Mouse (Mus musculus): Measurements from ENCODE around the gene Slc24a3. TPM values are rescaled to one million over a fixed set of nuclear protein-coding genes. Genes with fewer than 3 reads are reported as not detected.

Gene Slc24a3
- total and polyA plus RNA-seq, 2 experiments, result 0.09 to 0.33 TPM

- peak overlapping the region; percentile 87; the same call in 1 of the 2 replicates for H3K27ac ChIP-seq (replicated peaks; ENCODE audit: insufficient read depth, low read depth, low read length)
- TF ChIP-seq CTCF (IDR thresholded peaks at IDR 0.05; ENCODE audit: low read depth, low read length), result no peak
- WGBS, result 11% methylated on average over 23 of the region's 23 CpGs
- peak overlapping the region; percentile 77 for H3K4me3 ChIP-seq (ENCODE audit: insufficient read depth, low read depth, low read length)
- H3K79me2 ChIP-seq (ENCODE audit: control insufficient read depth, insufficient read depth, low read length), result 0 out of 2 replicates have a peak, but pooled peaks cover 5% of the 10 kb centered on the region
- H3K4me1 ChIP-seq (ENCODE audit: control insufficient read depth, insufficient read depth, low read length), result peaks cover 14% of the 10 kb centered on the region
- no peak for DNase-seq (ENCODE audit: extremely low read depth, low read depth, low spot score)
- H3K9ac ChIP-seq (ENCODE audit: low read depth, low read length), result peak overlapping the region; percentile 77
- no peaks in the 10 kb centered on the region for H3K36me3 ChIP-seq (ENCODE audit: control insufficient read depth, insufficient read depth, low read length)
- no peaks in the 10 kb centered on the region for H3K27me3 ChIP-seq (ENCODE audit: control insufficient read depth, insufficient read depth, low read length)
Measured at GRCm38 (mm10) chr2:145674496-145675141, 507.1 kb downstream of the Slc24a3 start.

- H3K36me3 ChIP-seq (ENCODE audit: control insufficient read depth, insufficient read depth, low read length), result no peaks in the 10 kb centered on the region
Measured at GRCm38 (mm10) chr2:145675142-145675755, 507.7 kb downstream of the Slc24a3 start, which contains the start of gene Rin2. TSS of gene Rin2 (plus strand) at chr2:145675215.

GRCm38 (mm10) chr2:145675756-145676543 is 508.4 kb downstream of the Slc24a3 start:
- H3K36me3 ChIP-seq (ENCODE audit: control insufficient read depth, insufficient read depth, low read length), result no peaks in the 10 kb centered on the region
- H3K79me2 ChIP-seq (ENCODE audit: control insufficient read depth, insufficient read depth, low read length), result 0 out of 2 replicates have a peak, but pooled peaks cover 10% of the 10 kb centered on the region
- H3K4me1 ChIP-seq (ENCODE audit: control insufficient read depth, insufficient read depth, low read length), result peaks cover 17% of the 10 kb centered on the region
- 2% methylated on average over 27 of the region's 27 CpGs for WGBS
- DNase-seq (ENCODE audit: extremely low read depth, low read depth, low spot score), result peak; percentile 81
- TF ChIP-seq CTCF (IDR thresholded peaks at IDR 0.05; ENCODE audit: low read depth, low read length) (0 out of 2 replicates have a peak, but pooled peaks have one; percentile 21), POLR2A (IDR thresholded peaks at IDR 0.05; ENCODE audit: extremely low read depth, insufficient read depth, low read length) (no peak)
- H3K27me3 ChIP-seq (ENCODE audit: control insufficient read depth, insufficient read depth, low read length), result no peaks in the 10 kb centered on the region
- peak overlapping the region; percentile 77 for H3K4me3 ChIP-seq (ENCODE audit: insufficient read depth, low read depth, low read length)
- H3K9ac ChIP-seq (ENCODE audit: low read depth, low read length), result peak overlapping the region; percentile 77
- H3K27ac ChIP-seq (replicated peaks; ENCODE audit: insufficient read depth, low read depth, low read length), result peak overlapping the region; percentile 87

More at GRCm38 (mm10) chr2:145675142-145675755, 507.7 kb downstream of the Slc24a3 start, which contains the start of gene Rin2:
- Histone ChIP-seq H3K79me2 (ENCODE audit: control insufficient read depth, insufficient read depth, low read length) (0 out of 2 replicates have a peak, but pooled peaks cover 5% of the 10 kb centered on the region), H3K4me3 (ENCODE audit: insufficient read depth, low read depth, low read length) (peak within 1 kb of the TSS; percentile 77), H3K27me3 (ENCODE audit: control insufficient read depth, insufficient read depth, low read length) (no peaks in the 10 kb centered on the region), H3K4me1 (ENCODE audit: control insufficient read depth, insufficient read depth, low read length) (peaks cover 16% of the 10 kb centered on the region), H3K27ac (replicated peaks; ENCODE audit: insufficient read depth, low read depth, low read length) (peak within 1 kb of the TSS; percentile 87), H3K9ac (ENCODE audit: low read depth, low read length) (peak within 1 kb of the TSS; percentile 77)
- peak; percentile 79 for DNase-seq (ENCODE audit: extremely low read depth, low read depth, low spot score)
- TF ChIP-seq POLR2A (IDR thresholded peaks at IDR 0.05; ENCODE audit: extremely low read depth, insufficient read depth, low read length), result no peak
- TF ChIP-seq CTCF (IDR thresholded peaks at IDR 0.05; ENCODE audit: low read depth, low read length), result no peak
- 1% methylated on average over 33 of the region's 33 CpGs for WGBS

GRCm38 (mm10) chr2:145676544-145676925 is 509.0 kb downstream of the Slc24a3 start:
- no peaks in the 10 kb centered on the region for H3K27me3 ChIP-seq (ENCODE audit: control insufficient read depth, insufficient read depth, low read length)
- H3K9ac ChIP-seq (ENCODE audit: low read depth, low read length), result no peak overlapping the region
- H3K4me1 ChIP-seq (ENCODE audit: control insufficient read depth, insufficient read depth, low read length), result peaks cover 17% of the 10 kb centered on the region
- peak overlapping the region; percentile 87 for H3K27ac ChIP-seq (replicated peaks; ENCODE audit: insufficient read depth, low read depth, low read length)
- H3K36me3 ChIP-seq (ENCODE audit: control insufficient read depth, insufficient read depth, low read length), result no peaks in the 10 kb centered on the region
- peak overlapping the region; percentile 24; the same call in 1 of the 2 replicates for H3K4me3 ChIP-seq (ENCODE audit: insufficient read depth, low read depth, low read length)
- DNase-seq (ENCODE audit: extremely low read depth, low read depth, low spot score), result peak; percentile 88
- 15% methylated on average over 3 of the region's 3 CpGs for WGBS
- TF ChIP-seq CTCF (IDR thresholded peaks at IDR 0.05; ENCODE audit: low read depth, low read length), result no peak
- TF ChIP-seq POLR2A (IDR thresholded peaks at IDR 0.05; ENCODE audit: extremely low read depth, insufficient read depth, low read length), result no peak
- 0 out of 2 replicates have a peak, but pooled peaks cover 10% of the 10 kb centered on the region for H3K79me2 ChIP-seq (ENCODE audit: control insufficient read depth, insufficient read depth, low read length)

- no peak overlapping the region for H3K9ac ChIP-seq (ENCODE audit: low read depth, low read length)
- no peaks in the 10 kb centered on the region for H3K27me3 ChIP-seq (ENCODE audit: control insufficient read depth, insufficient read depth, low read length)
- TF ChIP-seq CTCF (IDR thresholded peaks at IDR 0.05; ENCODE audit: low read depth, low read length) (no peak), POLR2A (IDR thresholded peaks at IDR 0.05; ENCODE audit: extremely low read depth, insufficient read depth, low read length) (no peak)
- H3K27ac ChIP-seq (replicated peaks; ENCODE audit: insufficient read depth, low read depth, low read length), result peak overlapping the region; percentile 76
- H3K79me2 ChIP-seq (ENCODE audit: control insufficient read depth, insufficient read depth, low read length), result 0 out of 2 replicates have a peak, but pooled peaks cover 10% of the 10 kb centered on the region
- peaks cover 17% of the 10 kb centered on the region for H3K4me1 ChIP-seq (ENCODE audit: control insufficient read depth, insufficient read depth, low read length)
- H3K36me3 ChIP-seq (ENCODE audit: control insufficient read depth, insufficient read depth, low read length), result no peaks in the 10 kb centered on the region
- DNase-seq (ENCODE audit: extremely low read depth, low read depth, low spot score), result peak; percentile 43
- no peak overlapping the region for H3K4me3 ChIP-seq (ENCODE audit: insufficient read depth, low read depth, low read length)
- WGBS, result 90% methylated on average over 2 of the region's 2 CpGs
Measured at GRCm38 (mm10) chr2:145676936-145677335, 509.4 kb downstream of the Slc24a3 start.

All from liver, adult 2 months (tissue).